Mouse (Mus musculus): Measurements from ENCODE around the gene 1700001C19Rik. TPM values are rescaled to one million over a fixed set of nuclear protein-coding genes. Genes with fewer than 3 reads are reported as not detected.

The 1700001C19Rik gene
- total and polyA plus RNA-seq, 3 experiments = not detected

DNA sequence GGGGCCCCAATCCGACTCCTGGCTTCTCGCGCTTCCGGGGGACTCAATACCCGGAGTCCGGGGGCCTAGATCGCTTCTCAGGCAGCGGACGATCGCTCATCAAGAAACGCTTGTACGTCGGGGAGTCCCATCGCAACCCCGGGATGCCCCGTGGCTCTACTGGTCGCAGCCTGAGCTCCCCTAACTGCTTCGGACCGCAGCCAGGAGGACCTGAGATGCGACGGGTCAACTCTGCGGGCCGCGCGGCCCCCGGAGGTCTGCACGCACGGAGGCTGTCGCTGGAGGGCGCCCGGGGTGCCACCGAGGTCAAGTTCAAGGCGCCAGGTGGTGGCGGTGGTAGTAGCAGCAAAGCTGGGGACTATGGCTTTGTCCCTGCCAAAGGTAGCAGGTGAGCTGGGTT lies 31.3 kb upstream of the 1700001C19Rik start:
- no peaks in the 10 kb centered on the region for H3K36me3 ChIP-seq (replicated peaks in 1 of 2; ENCODE audit: control insufficient read depth in 1 of 2, insufficient read depth in 1 of 2, low read length in 1 of 2)

GRCm38 (mm10) chr17:47468063-47468462 lies 30.9 kb upstream of the 1700001C19Rik start:
- H3K27me3 ChIP-seq (replicated peaks) = peaks cover 22% of the 10 kb centered on the region

More for the DNA sequence above, 31.3 kb upstream of the 1700001C19Rik start:
- H3K27ac ChIP-seq (ENCODE audit: insufficient read depth, low read depth) = no peak overlapping the region
- H3K79me2 ChIP-seq (replicated peaks; ENCODE audit: control insufficient read depth, extremely low read depth, insufficient read depth, poor library complexity, severe bottlenecking) = no peaks in the 10 kb centered on the region
- H3K27me3 ChIP-seq (replicated peaks) = peaks cover 22% of the 10 kb centered on the region
- H3K9me3 ChIP-seq (replicated peaks; ENCODE audit: low read length) = no peaks in the 10 kb centered on the region
- dilution Hi-C loops (cut with MboI; ENCODE audit: extremely low pct_ligation_motif_present, extremely low pct_unique_long_range_greater_than_20kb, low sequenced_read_pairs) (no loop called here), in situ Hi-C loops (cut with MboI; ENCODE audit: low pct_ligation_motif_present, low pct_unique_long_range_greater_than_20kb, low sequenced_read_pairs) (no loop called here)
- H3K9ac ChIP-seq (ENCODE audit: insufficient read depth, low read depth) = no peak overlapping the region
- peaks cover 5 to 21% of the 10 kb centered on the region in 2 experiments; a peak in 3 of 4 replicates for H3K4me1 ChIP-seq (ENCODE audit: control insufficient read depth in 1 of 2, insufficient read depth in 2 of 2)
- no peak for DNase-seq (ENCODE audit: extremely low read depth)
- no peak overlapping the region for H3K4me2 ChIP-seq (ENCODE audit: insufficient read depth, low read depth, poor library complexity, severe bottlenecking)
- TF ChIP-seq EP300 (IDR thresholded peaks at IDR 0.05; ENCODE audit: low read length) = no peak
- no peak for TF ChIP-seq CHD1 (IDR thresholded peaks at IDR 0.05; ENCODE audit: low read depth, low read length)
- TF ChIP-seq TBP (conservative IDR thresholded peaks at IDR 0.05; ENCODE audit: low read depth, low read length) = no peak
- TF ChIP-seq NRF1 (IDR thresholded peaks at IDR 0.05; ENCODE audit: low read depth, low read length) = no peak
- TF ChIP-seq POLR2AphosphoS2 (IDR thresholded peaks at IDR 0.05; ENCODE audit: low read depth, low read length) = no peak
- TF ChIP-seq RAD21 (IDR thresholded peaks at IDR 0.05; ENCODE audit: low read depth, low read length) = no peak
- no peak for TF ChIP-seq POLR2A (IDR thresholded peaks at IDR 0.05; ENCODE audit: low read depth, low read length)
- TF ChIP-seq MEF2A (IDR thresholded peaks at IDR 0.05; ENCODE audit: borderline replicate concordance, low read depth, low read length) = no peak
- TF ChIP-seq ZKSCAN1 (IDR thresholded peaks at IDR 0.05; ENCODE audit: borderline replicate concordance, low read depth, low read length) = no peak
- no peak for TF ChIP-seq KAT2A (IDR thresholded peaks at IDR 0.05; ENCODE audit: insufficient replicate concordance, low read length)
- TF ChIP-seq USF1 (IDR thresholded peaks at IDR 0.05; ENCODE audit: low read depth, low read length) = no peak
- TF ChIP-seq SMC3 (IDR thresholded peaks at IDR 0.05; ENCODE audit: low read depth, low read length) = no peak
- TF ChIP-seq IRF4 (IDR thresholded peaks at IDR 0.05; ENCODE audit: low read depth, low read length) = no peak
- no peak for TF ChIP-seq GABPA (IDR thresholded peaks at IDR 0.05; ENCODE audit: insufficient replicate concordance, low read depth, low read length)
- TF ChIP-seq ZNF384 (IDR thresholded peaks at IDR 0.05; ENCODE audit: low read depth, low read length) = no peak
- no peak overlapping the region for H3K4me3 ChIP-seq (replicated peaks in 1 of 3; ENCODE audit: low read depth in 2 of 3, low read length in 2 of 3, poor library complexity in 1 of 3)

More at GRCm38 (mm10) chr17:47468063-47468462, 30.9 kb upstream of the 1700001C19Rik start:
- H3K4me2 ChIP-seq (ENCODE audit: insufficient read depth, low read depth, poor library complexity, severe bottlenecking) = no peak overlapping the region
- TF ChIP-seq ZMIZ1 (IDR thresholded peaks at IDR 0.05; ENCODE audit: low read depth, low read length) (no peak), MAZ (IDR thresholded peaks at IDR 0.05; ENCODE audit: low read depth, low read length) (no peak), POLR2AphosphoS2 (IDR thresholded peaks at IDR 0.05; ENCODE audit: low read depth, low read length) (no peak), CHD1 (IDR thresholded peaks at IDR 0.05; ENCODE audit: low read depth, low read length) (no peak), EP300 (IDR thresholded peaks at IDR 0.05; ENCODE audit: low read length) (no peak), MYC (IDR thresholded peaks at IDR 0.05; ENCODE audit: low read depth, low read length) (no peak)
- dilution Hi-C loops (cut with MboI; ENCODE audit: extremely low pct_ligation_motif_present, extremely low pct_unique_long_range_greater_than_20kb, low sequenced_read_pairs) = no loop called here
- H3K4me3 ChIP-seq (replicated peaks in 1 of 3; ENCODE audit: low read depth in 2 of 3, low read length in 2 of 3, poor library complexity in 1 of 3) = no peak overlapping the region
- no peaks in the 10 kb centered on the region for H3K36me3 ChIP-seq (replicated peaks in 1 of 2; ENCODE audit: control insufficient read depth in 1 of 2, insufficient read depth in 1 of 2, low read length in 1 of 2)
- DNase-seq (ENCODE audit: extremely low read depth) = no peak
- no peak overlapping the region for H3K9ac ChIP-seq (ENCODE audit: insufficient read depth, low read depth)
- H3K4me1 ChIP-seq (ENCODE audit: control insufficient read depth in 1 of 2, insufficient read depth in 2 of 2) = peaks cover 5 to 23% of the 10 kb centered on the region in 2 experiments
- H3K79me2 ChIP-seq (replicated peaks; ENCODE audit: control insufficient read depth, extremely low read depth, insufficient read depth, poor library complexity, severe bottlenecking) = no peaks in the 10 kb centered on the region
- in situ Hi-C loops (cut with MboI; ENCODE audit: low pct_ligation_motif_present, low pct_unique_long_range_greater_than_20kb, low sequenced_read_pairs) = no loop called here
- no peak overlapping the region for H3K27ac ChIP-seq (ENCODE audit: insufficient read depth, low read depth)
- no peaks in the 10 kb centered on the region for H3K9me3 ChIP-seq (replicated peaks; ENCODE audit: low read length)
